Mouse (Mus musculus): ENCODE results near the gene Fam57b.

Fam57b gene

DNA sequence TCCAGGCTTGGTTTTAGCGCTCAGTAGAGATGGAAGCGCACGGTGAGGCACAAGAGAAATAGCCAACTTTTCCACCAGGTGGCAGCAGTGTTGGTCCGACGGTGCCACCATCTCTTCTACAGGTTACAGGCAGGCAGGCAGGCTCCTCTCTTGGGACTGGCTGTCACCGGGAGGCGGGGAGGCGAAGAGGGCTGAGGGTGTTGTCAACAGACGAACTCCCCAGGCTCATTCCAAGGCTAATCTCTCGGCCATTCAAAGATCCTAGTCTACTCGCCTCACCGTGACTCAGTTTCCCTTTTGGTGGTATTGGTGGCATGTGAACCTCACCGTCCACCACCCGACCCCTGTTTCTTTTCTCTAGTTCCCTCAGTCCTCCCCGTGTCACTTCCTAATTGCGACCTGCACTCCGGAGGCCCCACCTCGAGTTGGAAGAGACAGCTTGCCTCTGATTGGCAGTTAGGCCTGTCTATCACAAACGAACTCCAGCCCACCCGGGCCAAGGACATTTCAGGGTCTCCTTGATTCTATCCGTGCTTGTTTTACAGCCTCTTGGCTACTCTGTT, 34.6 kb downstream of the Fam57b start:
- peak; percentile 85 to 88 for DNase-seq

DNA sequence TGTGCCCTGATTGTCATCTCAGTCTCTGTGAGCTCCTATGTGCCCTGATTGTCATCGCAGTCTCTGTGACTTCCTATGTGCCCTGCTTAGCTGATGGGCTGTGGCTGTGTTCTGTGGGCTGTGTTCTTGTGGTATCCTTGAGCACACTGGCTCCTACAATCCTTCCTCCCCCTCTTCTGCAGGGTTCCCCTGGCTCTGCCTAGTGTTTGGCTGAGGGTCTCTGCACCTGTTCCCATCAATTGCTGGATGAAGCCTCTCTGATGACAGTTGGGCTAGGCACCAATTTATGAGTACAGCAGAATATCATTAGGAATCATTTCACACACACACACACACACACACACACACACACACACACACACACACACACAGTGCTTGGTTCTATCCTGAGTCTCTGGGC, 35.8 kb downstream of the Fam57b start:
- no peak for DNase-seq

DNA sequence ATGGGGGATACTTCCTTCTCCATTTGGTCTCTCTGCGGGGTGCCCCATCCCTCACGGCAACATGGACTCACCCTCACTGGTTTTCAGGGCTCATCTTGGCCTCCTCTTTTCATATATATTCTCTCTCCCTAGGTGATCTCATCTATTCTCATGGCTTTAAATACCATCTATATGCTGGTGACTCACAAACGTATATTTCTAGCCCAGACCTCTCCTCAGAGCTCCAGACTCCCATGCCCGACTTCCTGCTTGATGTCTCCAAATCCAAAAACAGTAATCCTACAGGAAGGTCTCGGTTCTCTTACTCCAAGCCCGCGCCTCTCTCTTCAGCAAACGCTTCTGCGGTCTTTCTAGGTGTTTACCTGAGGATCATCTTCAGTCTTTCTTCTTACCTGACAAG, 45.8 kb downstream of the Fam57b start:
- DNase-seq = peak in 1 of 2 experiments; percentile 0

DNA sequence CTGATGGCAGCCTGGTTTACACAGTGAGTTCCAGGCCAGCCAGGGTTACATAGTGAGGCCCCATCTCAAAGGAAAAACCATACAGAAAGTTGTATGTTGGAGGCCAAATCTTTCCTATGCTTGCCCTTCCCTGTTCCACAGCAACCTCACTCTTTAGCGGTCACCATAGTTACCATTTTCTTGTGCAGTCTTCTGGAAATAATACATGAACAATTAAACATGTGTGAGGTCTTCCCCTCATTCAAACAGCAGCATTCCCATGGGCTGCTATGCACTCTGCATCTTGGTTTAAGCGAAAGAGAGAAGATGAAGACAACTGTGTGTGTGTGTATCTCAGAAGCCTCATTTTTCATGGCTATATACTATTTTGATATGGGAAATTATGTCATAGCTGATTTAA, 48.0 kb downstream of the Fam57b start:
- no peak for DNase-seq

DNA sequence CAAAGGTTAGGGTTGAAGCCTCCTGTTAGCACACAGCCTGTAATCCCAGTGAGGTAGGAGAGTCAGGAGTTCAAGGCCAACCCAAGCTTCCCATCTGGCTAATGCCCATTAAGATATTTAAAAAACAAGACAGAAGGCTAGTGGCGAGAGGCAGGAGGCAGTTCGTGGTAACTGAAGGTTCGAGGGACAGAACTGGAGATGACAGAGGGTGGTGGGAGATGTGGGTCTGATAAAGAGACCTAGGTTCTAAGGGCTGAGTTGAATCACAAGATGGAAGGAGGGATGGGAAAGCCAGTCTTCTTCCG, 49.6 kb downstream of the Fam57b start, which contains the start of gene Doc2a:
Gene Doc2a (plus strand): TSS at position 301 of the 305 bp plus-strand sequence.
- peak in 1 of 2 experiments; percentile 0 for DNase-seq

DNA sequence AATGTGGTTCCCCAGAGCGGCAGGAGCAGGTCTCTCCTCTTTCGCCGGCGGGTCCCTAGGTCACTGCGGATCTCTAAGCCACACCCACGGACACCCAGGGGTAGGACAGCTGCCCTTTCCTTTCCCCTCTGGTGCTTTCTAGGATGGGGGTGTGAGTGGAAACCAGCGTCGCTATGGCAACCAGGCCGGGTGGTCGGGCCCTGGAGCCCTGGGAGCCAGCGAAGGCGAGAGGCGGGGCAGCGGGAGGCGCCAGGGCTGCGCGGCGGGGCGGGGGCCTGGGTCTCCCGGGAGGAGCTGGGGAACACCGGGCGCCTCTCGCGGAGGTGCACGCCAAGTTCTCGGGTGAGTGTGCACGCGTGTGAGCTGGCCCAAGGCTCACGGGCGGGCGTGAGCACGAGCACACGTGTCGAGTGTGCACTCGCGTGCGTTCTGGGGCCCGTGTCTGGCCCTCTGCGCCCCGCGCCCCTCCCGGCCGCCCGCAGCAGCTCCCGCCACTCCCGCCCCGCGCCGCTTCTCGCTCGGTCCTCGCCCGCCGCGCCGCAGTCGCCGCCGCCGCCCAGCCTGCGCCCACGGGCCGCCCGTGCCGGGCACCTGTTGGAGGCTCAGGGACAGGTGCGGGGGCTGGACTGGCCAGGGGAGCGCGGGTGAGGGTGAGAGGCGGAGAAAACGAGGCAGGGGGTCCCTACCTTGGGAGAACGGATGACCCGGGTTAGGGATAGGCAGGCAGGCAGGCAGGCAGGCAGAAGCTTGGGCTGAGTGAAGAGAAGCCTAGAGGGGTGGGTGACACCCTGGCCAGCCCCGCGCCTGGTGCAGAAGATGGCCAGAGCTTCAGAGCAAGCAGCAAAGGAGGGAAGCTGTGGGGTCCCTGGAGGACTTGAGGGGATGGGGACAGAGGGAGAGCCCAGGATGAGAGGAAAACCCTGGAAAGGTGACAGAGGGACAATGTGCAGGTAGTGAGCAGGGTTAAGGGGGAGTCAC, 50.2 kb downstream of the Fam57b start:
- DNase-seq = peak; percentile 14 to 41

DNA sequence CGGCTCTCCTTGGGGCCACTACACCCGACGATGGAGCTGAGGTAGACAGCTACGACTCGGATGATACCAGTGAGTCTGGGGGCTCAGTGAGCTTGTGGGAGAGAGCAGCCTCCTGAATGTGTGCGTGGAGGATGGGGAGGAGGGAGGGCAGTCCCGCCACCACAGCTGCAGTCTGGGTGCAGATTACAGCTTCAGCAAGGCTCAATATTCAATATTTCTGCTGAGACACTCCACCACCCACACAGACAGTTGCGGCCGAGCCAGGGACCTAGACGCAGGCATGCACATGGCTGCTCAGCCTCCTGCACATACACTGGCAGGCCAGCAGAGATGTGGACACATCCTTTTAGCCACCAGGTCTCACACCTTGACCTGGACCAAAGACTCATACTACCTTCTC, 51.3 kb downstream of the Fam57b start:
- DNase-seq = peak in 1 of 2 experiments; percentile 4

DNA sequence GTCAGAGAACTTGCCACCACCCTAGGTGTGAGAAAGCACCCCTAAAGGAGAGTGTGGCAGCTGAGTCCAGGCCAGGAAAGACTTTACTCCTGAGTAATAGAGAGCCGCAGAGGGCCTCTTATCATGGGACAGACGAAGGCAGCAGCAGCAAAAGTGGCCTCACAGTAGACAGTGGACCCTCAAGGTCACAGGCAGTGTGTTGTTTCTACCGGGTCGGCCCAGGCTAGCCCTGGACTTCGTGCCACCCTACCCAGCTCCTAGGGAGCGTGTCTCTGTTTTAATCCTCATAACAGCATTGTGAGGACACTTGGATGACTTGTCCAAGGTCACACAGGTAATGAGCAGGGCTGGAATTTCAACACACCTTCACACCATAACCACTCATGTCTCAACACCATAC, 52.7 kb downstream of the Fam57b start:
- peak in 1 of 2 experiments; percentile 0 for DNase-seq

DNA sequence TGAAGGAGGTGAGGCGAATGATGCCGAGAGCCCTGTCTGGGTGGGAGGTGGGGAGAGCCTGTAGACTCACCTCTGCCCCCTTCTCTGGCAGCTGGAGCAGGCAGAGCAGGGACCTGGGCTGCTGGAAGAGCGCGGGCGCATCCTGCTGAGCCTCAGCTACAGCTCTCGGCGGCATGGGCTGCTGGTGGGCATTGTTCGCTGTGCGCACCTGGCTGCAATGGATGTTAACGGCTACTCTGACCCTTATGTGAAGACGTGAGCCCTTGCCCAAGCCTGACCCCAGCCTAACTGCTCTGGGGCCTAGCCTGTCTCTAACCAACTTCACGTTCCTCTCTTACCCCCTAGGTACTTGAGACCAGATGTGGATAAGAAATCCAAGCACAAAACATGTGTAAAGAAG, 53.7 kb downstream of the Fam57b start:
- no peak for DNase-seq

DNA sequence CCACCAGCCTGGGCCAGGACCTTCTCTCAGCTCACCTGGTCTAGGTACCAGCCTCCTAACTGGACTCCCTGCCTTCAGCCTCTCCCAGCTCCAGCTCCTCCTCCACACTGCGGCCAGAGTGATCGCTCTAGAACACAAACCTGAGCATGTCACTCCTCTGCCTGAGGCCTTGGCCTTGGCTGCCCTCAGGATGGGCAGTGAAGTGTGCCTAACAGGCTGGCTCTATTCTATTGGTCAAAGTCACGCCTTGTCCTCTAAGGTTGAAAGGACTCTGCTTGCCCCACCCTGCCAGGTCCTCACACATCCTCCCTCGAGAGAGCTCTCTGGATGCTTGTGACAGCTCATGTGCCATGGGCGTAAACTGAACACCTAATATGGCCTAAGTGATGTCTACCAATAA, 56.0 kb downstream of the Fam57b start:
- DNase-seq = no peak

DNA sequence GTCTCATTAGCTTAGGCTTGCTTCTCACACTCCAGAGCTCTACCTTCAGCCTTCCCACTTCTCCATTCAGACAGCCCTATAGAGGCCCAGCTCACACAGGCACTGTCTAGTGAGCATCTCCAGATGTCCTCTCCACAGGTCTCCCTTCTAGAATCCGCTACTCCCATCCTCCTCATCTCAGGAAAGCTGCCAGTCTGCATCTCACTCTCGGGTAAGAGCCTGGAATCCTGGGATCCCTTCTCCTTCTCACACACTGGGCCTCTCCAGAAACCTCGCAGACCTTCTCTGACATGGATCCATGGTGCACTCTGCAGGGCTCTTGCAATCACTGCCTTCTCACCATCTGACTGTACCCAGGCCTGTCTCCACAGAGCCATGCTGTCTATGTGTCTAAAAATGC, 58.2 kb downstream of the Fam57b start:
- peak; percentile 41 to 58 for DNase-seq

DNA sequence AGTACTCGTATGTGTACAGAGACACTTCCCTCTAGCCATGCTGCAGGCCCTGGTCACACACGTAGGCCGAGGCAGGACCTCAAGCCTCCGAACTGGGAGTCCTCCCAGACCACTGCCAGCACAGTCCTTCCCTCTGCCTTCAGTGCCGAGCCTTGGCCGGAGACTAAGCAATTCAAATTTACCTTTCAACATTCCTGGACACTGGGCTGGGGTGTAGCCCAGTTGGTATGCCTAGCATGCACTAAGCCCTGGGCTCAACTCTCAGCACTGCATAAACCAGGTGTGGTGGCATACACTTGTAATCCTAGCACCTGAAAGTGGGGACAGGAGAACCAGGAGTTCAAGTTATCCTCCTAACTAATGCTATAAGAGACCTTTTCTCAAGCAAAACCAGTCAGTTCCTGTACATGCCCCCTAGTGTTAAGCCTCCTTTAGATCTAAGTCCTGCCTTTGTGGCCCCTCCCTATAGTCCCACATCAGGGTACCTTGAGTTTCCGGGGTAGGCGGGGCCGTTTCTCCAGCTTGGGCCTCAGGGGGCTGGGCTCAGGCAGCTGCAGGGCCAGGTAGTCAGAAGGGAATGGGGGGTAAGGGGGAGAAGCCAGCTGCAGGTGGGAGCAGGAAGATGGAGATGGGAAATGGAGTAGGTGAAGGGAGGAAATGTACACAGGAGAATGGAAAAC, 59.4 kb downstream of the Fam57b start:
- no peak for DNase-seq

DNA sequence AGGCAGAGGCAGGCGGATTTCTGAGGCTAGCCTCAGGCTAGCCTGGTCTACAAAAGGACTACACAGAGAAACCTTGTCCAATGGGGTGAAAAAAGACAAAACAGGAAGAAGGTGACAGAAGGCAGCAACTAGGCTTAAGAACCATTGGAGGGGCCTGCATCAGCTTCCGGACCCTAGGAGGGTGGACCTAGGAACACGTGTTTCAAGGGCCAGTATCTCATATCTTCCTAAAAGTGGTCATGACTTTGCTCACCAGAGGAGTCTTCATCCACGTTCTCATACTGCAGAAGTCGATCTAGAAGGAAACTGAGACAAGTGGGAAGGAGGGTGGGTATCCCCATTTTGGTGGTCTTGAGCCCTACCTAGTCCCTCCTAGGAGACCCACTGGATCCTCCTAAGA, 63.5 kb downstream of the Fam57b start:
- no peak for DNase-seq

DNA sequence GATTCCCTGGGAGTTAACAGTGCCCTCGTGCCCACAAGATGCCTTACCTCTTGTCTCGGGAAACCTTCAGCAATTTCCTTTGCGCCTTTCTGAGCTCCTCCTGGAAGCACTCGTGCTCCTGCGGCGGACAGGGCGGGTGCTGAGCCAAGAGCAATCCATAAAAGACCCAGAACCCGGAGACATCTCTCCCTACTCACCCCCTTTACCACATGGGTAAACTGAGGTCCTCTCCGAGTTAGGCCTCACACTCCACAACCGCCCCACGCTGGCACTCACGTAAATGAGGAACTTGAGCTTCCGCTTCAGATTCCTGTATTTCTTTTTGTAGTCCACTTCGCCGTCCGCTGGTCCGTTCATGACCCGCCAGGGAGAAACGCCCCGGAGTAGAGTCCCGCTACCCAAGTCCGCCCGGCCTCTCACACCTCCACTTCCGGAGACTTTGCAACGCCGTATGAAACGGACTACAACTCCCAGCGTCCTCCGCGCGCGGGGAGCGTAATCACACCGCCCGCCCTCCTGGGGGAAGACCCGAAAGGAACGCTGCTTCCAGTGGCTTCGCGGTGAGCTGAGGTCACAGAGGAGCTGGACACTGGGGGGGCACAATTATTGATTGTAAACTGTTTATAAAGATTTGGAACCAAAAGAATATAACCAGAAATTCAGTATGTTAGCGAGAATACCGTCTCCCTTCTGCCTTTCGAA, 64.1 kb downstream of the Fam57b start, which contains the start of gene Hirip3:
Gene Hirip3 (plus strand): TSS at position 544 of the 702 bp plus-strand sequence.
- peak; percentile 97 to 98 for DNase-seq

DNA sequence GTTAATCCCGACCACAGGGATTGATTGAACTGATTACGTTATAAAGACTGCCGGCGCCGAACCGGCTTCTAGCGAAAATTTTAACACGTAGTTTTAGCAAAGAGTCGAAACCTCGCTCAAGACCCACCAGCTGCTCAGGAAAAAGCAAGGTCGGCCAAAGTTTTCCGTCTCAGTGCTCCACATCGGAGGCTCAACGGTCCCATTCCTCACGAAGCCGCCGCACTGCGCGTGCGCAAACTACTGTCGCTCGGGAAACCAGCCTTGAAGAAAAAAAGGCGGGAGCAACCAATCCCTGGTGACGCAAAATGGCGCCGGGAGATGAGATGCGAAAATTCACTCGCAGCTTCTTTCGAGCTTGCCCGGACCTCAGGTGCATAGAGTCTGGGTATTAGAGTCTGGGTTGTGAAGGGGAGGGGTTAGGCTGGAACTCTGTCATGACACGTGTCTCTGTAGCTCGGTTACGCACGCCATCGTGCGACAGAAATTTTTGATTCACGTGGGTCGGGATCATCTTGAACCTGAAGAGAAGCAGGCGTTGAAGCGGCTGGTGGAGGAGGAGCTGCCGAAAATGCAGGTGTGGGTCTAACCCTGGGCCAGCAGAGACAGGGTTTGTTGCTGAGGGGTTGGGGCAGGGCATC, 64.8 kb downstream of the Fam57b start, which contains the start of gene Ino80e:
Gene Ino80e (minus strand): TSS at position 231 of the 638 bp plus-strand sequence.
- DNase-seq = peak; percentile 94 to 97

DNA sequence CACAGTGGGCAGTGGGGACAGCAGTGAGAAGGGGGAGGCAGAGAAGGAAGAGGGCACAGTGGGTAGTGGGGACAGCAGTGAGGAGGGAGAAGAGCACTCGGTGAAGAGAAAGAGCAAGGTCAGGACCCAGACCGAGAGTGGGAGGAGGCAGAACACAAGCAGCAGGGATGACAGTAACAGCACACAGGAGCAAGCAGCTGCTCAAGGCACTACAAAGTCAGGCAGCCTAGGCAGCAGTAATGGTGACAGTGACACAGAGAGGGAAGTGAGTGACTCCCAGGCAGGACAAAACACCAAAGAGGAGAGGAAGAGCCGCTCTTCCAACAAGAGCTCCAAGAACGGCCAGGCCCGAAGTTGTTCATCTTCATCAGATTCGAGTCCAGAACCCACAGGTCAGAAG, 66.3 kb downstream of the Fam57b start:
- no peak for DNase-seq

DNA sequence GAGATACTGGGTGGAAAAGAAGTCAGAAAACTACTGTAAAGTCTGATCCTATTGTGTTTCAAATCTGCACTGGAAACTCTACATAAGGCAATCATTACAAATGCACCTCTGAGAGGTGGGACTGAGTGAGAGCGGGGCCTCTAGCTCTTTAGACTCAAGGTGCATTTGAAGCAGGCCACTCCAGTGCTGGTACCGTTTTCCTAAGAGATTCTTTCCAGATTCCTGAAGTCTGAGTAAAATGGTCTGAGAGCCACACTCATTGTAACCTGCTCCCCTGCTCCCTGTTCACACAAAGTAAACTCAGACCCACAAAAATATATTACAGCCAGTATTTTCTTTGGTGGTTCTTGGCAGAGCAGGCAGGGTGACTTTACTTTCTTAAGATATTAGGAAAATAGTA, 70.1 kb downstream of the Fam57b start:
- no peak for DNase-seq

DNA sequence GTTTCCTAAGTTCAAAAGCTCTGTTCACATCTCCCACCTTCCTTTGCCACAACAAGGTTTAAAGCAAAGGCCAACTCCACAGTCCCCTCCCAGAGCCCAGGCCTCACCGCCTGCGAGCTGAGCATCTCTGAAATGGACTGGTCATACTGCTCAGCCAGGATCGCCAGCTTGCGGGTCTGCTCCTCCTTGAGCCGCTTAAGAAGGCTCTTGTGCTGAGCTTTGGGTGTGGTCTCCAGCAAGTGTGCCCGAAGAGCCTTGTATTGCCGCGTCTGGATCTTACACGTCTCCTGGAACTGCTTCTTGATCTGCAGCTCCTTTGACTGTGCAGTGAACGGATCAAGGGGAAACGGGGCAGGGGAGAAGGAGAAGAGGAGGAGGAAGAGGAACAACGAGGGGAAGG, 70.5 kb downstream of the Fam57b start:
- no peak for DNase-seq

DNA sequence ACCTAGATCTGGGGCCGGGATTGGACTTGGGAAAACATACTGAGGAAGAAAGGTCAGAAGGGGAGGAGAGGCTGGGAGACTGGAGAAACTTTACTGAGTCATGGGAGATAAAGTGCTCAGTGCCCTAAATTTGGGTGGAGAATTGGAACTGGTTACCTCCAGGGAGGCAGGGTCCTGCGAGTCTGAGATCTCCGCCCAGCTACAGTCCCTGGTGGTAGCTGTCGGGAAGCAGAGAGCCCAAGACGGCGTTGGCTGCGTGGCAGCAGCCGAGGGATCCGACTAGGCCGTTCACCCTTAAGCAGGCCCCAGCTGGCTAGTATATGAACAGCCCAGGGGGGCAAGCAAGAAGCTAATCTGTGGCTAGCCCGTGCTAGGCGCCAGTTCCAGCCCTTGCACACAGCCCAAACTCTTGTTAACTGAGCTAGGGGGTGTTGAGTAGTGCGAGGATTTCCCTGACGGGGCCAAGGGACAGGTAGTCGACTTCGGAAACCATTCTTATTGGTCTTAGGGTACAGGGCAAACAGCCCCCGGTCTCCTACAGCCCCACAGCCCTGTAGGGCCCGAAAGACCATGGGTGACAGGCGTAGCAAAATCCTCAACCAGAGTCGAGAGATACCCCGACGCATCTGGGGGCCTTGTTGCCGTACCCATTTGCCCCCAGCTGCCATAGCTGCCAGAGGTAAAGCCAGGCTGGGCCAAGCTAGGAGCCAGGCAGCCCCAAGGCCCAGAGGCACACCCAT, 72.5 kb downstream of the Fam57b start:
- DNase-seq = no peak

DNA sequence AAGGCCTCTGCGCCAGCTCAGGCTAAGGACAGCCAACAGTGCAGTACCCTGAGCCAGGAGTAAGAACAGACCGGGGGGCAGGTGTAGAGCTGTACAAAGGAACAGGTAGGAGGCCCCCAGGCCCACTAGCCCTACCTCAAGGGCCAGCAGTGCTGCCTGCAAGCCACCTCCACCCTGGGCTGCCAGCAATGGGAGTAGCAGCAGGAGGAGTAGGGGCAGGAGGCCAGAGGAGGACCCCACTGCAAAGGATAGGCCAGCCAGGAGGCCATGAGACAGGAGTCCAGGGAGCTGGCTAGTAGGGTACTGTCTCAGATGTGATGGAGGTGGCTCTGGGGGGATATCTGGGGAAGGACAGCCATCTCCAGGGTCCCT, 73.0 kb downstream of the Fam57b start:
- DNase-seq = no peak

DNA sequence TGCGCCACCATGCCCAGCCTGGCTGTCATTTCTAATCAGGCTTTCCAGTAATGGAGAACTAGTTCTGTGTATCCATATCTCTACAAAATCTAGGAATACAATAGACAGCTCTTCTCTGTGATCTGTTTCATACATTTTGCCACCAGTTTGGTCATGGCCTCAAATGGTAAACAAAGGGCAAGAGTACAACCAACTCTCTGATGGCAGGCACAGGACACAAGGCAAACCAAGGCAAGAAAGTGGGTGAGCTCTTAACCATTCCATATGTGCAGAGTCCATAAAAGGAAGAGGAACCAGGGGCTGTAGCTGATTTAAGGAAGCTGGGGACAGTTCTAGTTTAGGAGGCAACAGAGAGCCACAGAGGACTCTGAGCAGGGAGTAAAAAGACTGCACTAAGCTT, 79.8 kb downstream of the Fam57b start:
- no peak for DNase-seq

Data from cerebellum, adult 18-20 months (tissue).